Mouse (Mus musculus) C2C12 (cell line): Measurements from ENCODE around the gene Tmem100.

Experiments
- CTCF ChIP-seq: IDR thresholded peaks from one replicate; pipeline ENCODE4 v1.5.1; 2011; ENCODE audit not compliant: control insufficient read depth, insufficient read depth, insufficient read length
- FOSL1 ChIP-seq: IDR thresholded peaks from one replicate; pipeline ENCODE4 v1.8.0; 2011; ENCODE audit warnings: mild to moderate bottlenecking, low read length; ENCODE audit not compliant: poor library complexity, insufficient read depth, severe bottlenecking
- MYOD1 ChIP-seq: IDR thresholded peaks from one replicate; pipeline ENCODE4 v1.6.1; 2011; ENCODE audit warnings: low read depth; ENCODE audit not compliant: control insufficient read depth, insufficient read length
- MYOG ChIP-seq: IDR thresholded peaks from one replicate; pipeline ENCODE4 v1.6.1; 2011; ENCODE audit not compliant: control insufficient read depth, insufficient read length; ENCODE audit errors: extremely low read depth
- USF1 ChIP-seq: IDR thresholded peaks from one replicate; pipeline ENCODE4 v1.6.1; 2011; ENCODE audit warnings: low read depth, mild to moderate bottlenecking, control low read depth, moderate library complexity

- TF ChIP-seq FOSL1 (no peak), MYOG (no peak), MYOD1 (no peak), CTCF (no peak), USF1 (no peak)
Measured at GRCm38 (mm10) chr11:90003386-90003785, 26.8 kb upstream of the Tmem100 start.
